Mouse (Mus musculus): ENCODE measurements around the gene Itfg2. TPM values are rescaled to one million over a fixed set of nuclear protein-coding genes. Genes with fewer than 3 reads are reported as not detected.

The Itfg2 gene
- polyA plus RNA-seq, 2 experiments = 29.0 to 34.5 TPM

DNA sequence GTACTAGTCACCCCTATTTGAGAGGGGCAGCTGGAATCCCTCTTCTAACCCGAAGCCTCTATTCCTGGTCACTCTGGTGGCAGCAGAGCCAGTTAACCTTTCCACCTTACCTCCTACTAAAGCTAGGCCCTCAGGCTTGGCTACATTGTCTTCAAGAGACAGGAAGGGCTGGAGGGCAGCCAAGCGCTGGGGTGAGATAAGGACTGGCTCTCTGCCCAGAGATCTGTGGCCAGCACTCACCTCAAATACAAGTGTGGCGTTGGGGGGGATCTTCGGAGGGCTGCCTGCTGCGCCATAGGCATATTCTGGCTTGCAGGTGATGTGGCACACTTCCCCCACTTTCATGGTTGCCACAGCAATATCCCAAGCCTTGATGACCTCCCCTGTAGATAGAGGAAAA, 10.7 kb upstream of the Itfg2 start:
- 97% methylated on average over 5 of the region's 5 CpGs for WGBS
- H3K4me3 ChIP-seq (replicated peaks; ENCODE audit: low read length) = no peak overlapping the region
- no peaks in the 10 kb centered on the region for H3K27me3 ChIP-seq (ENCODE audit: control insufficient read depth, insufficient read depth, low read length)
- ATAC-seq (ENCODE audit: low FRiP score, low read depth) (no peak), DNase-seq (ENCODE audit: low spot score) (no peak)
- no peak overlapping the region for H3K4me2 ChIP-seq (replicated peaks; ENCODE audit: low read depth, low read length, severe bottlenecking)
- no peak overlapping the region for H3K9ac ChIP-seq (ENCODE audit: low read depth, low read length, severe bottlenecking)
- H3K4me1 ChIP-seq (ENCODE audit: control insufficient read depth, insufficient read depth, low read length) = peaks cover 15% of the 10 kb centered on the region
- no peaks in the 10 kb centered on the region for H3K9me3 ChIP-seq (ENCODE audit: control insufficient read depth, low read length)
- H3K27ac ChIP-seq (replicated peaks; ENCODE audit: low read depth, low read length) = no peak overlapping the region
- peaks cover 60% of the 10 kb centered on the region for H3K36me3 ChIP-seq (ENCODE audit: control insufficient read depth, insufficient read depth, low read length)
- no peak for TF ChIP-seq POLR2A (IDR thresholded peaks at IDR 0.05; ENCODE audit: borderline replicate concordance, extremely low read depth, insufficient read depth, insufficient read length)

DNA sequence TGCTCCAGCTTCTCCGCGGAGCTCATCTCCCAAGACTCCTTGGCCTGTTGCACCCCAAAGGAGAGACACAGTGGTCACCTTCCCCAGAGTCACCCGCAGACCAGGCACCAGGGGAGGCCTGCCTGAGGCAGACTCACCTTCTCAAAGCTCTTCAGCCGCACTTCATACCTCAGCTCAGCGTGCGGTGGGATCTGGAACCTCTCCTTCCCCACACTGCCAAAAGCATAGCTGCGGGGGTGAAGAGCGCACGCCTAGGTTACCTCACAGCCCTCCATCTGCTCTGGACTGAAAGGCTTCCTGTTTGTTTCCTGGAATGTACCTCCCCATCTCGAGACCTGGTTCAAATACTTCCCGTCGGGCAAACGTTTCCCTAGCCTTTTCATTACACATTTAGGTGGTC, 8.8 kb upstream of the Itfg2 start:
- H3K36me3 ChIP-seq (ENCODE audit: control insufficient read depth, insufficient read depth, low read length) = peaks cover 78% of the 10 kb centered on the region
- no peak overlapping the region for H3K9ac ChIP-seq (ENCODE audit: low read depth, low read length, severe bottlenecking)
- no peak overlapping the region for H3K4me3 ChIP-seq (replicated peaks; ENCODE audit: low read length)
- 90% methylated on average over 13 of the region's 13 CpGs for WGBS
- H3K27ac ChIP-seq (replicated peaks; ENCODE audit: low read depth, low read length) = no peak overlapping the region
- ATAC-seq (ENCODE audit: low FRiP score, low read depth) (no peak), DNase-seq (ENCODE audit: low spot score) (no peak)
- H3K9me3 ChIP-seq (ENCODE audit: control insufficient read depth, low read length) = no peaks in the 10 kb centered on the region
- H3K4me1 ChIP-seq (ENCODE audit: control insufficient read depth, insufficient read depth, low read length) = peaks cover 8% of the 10 kb centered on the region
- no peaks in the 10 kb centered on the region for H3K27me3 ChIP-seq (ENCODE audit: control insufficient read depth, insufficient read depth, low read length)
- no peak overlapping the region for H3K4me2 ChIP-seq (replicated peaks; ENCODE audit: low read depth, low read length, severe bottlenecking)
- no peak for TF ChIP-seq POLR2A (IDR thresholded peaks at IDR 0.05; ENCODE audit: borderline replicate concordance, extremely low read depth, insufficient read depth, insufficient read length)

DNA sequence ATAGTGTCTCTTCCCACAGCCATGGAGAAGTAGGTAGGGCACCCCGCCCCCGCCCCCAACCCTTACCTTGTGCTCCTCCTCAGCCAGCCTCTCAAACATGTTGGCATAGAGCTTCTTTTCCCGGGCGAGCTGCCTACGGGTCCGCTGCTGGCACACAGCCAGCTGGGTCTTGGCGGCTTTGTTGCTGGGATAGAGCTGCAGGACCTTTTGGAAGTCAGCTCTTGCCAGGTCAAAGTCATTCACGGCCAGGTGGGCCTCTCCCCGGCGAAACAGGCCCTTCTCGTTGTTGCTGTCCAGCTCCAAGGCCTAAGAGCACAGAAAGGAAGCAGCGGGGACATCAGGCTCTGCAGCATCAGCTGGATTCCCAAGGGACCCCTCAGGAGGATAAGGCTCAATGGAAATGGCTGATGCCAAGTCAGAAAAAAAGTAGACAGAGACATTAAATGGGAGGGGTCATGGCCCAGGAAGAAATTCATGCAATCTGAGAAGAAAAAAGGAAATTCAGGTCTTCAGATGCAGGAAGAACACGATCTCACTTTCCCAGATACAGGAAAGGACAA, 7.7 kb upstream of the Itfg2 start:
- no peaks in the 10 kb centered on the region for H3K9me3 ChIP-seq (ENCODE audit: control insufficient read depth, low read length)
- H3K27ac ChIP-seq (replicated peaks; ENCODE audit: low read depth, low read length) = no peak overlapping the region
- H3K36me3 ChIP-seq (ENCODE audit: control insufficient read depth, insufficient read depth, low read length) = peaks cover 82% of the 10 kb centered on the region
- H3K4me1 ChIP-seq (ENCODE audit: control insufficient read depth, insufficient read depth, low read length) = peaks cover 8% of the 10 kb centered on the region
- no peak overlapping the region for H3K4me3 ChIP-seq (replicated peaks; ENCODE audit: low read length)
- TF ChIP-seq POLR2A (IDR thresholded peaks at IDR 0.05; ENCODE audit: borderline replicate concordance, extremely low read depth, insufficient read depth, insufficient read length) = no peak
- no peaks in the 10 kb centered on the region for H3K27me3 ChIP-seq (ENCODE audit: control insufficient read depth, insufficient read depth, low read length)
- H3K9ac ChIP-seq (ENCODE audit: low read depth, low read length, severe bottlenecking) = no peak overlapping the region
- ATAC-seq (ENCODE audit: low FRiP score, low read depth) (no peak), DNase-seq (ENCODE audit: low spot score) (no peak)
- no peak overlapping the region for H3K4me2 ChIP-seq (replicated peaks; ENCODE audit: low read depth, low read length, severe bottlenecking)
- WGBS = 89% methylated on average over 13 of the region's 13 CpGs

GRCm38 (mm10) chr6:128429826-128430225, 5.1 kb upstream of the Itfg2 start:
- Histone ChIP-seq H3K9me3 (ENCODE audit: control insufficient read depth, low read length) (no peaks in the 10 kb centered on the region), H3K9ac (ENCODE audit: low read depth, low read length, severe bottlenecking) (no peak overlapping the region), H3K4me2 (replicated peaks; ENCODE audit: low read depth, low read length, severe bottlenecking) (no peak overlapping the region), H3K4me3 (replicated peaks; ENCODE audit: low read length) (no peak overlapping the region), H3K36me3 (ENCODE audit: control insufficient read depth, insufficient read depth, low read length) (peaks cover 66% of the 10 kb centered on the region), H3K27ac (replicated peaks; ENCODE audit: low read depth, low read length) (no peak overlapping the region), H3K4me1 (ENCODE audit: control insufficient read depth, insufficient read depth, low read length) (0 out of 2 replicates have a peak, but pooled peaks cover 3% of the 10 kb centered on the region), H3K27me3 (ENCODE audit: control insufficient read depth, insufficient read depth, low read length) (no peaks in the 10 kb centered on the region)
- no peak for TF ChIP-seq POLR2A (IDR thresholded peaks at IDR 0.05; ENCODE audit: borderline replicate concordance, extremely low read depth, insufficient read depth, insufficient read length)
- DNase-seq (ENCODE audit: low spot score) (no peak), ATAC-seq (ENCODE audit: low FRiP score, low read depth) (no peak)
- 94% methylated on average over 6 of the region's 6 CpGs for WGBS

GRCm38 (mm10) chr6:128429300-128429699, 4.6 kb upstream of the Itfg2 start:
- H3K4me1 ChIP-seq (ENCODE audit: control insufficient read depth, insufficient read depth, low read length) = 0 out of 2 replicates have a peak, but pooled peaks cover 3% of the 10 kb centered on the region
- TF ChIP-seq POLR2A (IDR thresholded peaks at IDR 0.05; ENCODE audit: borderline replicate concordance, extremely low read depth, insufficient read depth, insufficient read length) = no peak
- 95% methylated on average over 2 of the region's 2 CpGs for WGBS
- H3K9me3 ChIP-seq (ENCODE audit: control insufficient read depth, low read length) = no peaks in the 10 kb centered on the region
- no peak overlapping the region for H3K9ac ChIP-seq (ENCODE audit: low read depth, low read length, severe bottlenecking)
- H3K4me2 ChIP-seq (replicated peaks; ENCODE audit: low read depth, low read length, severe bottlenecking) = no peak overlapping the region
- peaks cover 60% of the 10 kb centered on the region for H3K36me3 ChIP-seq (ENCODE audit: control insufficient read depth, insufficient read depth, low read length)
- H3K27ac ChIP-seq (replicated peaks; ENCODE audit: low read depth, low read length) = no peak overlapping the region
- DNase-seq (ENCODE audit: low spot score) (no peak), ATAC-seq (ENCODE audit: low FRiP score, low read depth) (no peak)
- H3K4me3 ChIP-seq (replicated peaks; ENCODE audit: low read length) = no peak overlapping the region
- H3K27me3 ChIP-seq (ENCODE audit: control insufficient read depth, insufficient read depth, low read length) = no peaks in the 10 kb centered on the region
